Mouse (Mus musculus): ENCODE data around the gene Pcgf6. TPM values are rescaled to one million over a fixed set of nuclear protein-coding genes. Genes with fewer than 3 reads are reported as not detected.
A peak's percentile ranks its signal among the peaks of the same experiment; 100 is the strongest.

The Pcgf6 gene
- polyA plus RNA-seq, 1 experiment from 2014 or later, result 14.0 TPM

DNA sequence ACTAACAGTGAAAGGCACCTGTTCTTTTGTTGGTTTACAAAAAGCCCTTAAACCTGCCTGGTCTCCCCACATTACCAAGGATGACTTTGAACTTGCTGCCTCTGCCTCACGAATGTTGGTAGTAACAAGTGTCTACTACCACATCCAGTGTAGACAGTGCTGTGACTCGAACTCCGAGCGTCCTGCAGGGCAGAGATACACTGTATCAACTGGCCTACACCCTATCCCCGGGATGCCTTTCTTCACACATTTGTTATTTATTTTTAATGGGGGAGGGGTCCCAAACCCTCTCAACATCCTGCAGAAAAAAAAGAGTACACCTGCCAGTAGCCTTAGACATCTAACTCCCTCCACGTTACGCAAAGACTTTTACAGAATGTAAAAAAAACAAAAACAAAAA, 866 bp downstream of the Pcgf6 start:
- Histone ChIP-seq H3K4me1 (peaks cover 16% of the 10 kb centered on the region), H3K9ac (peak overlapping the region; percentile 83), H3K36me3 (peaks cover 19% of the 10 kb centered on the region), H3K27ac (no peak overlapping the region), H3K4me2 (peak overlapping the region; percentile 78), H3K9me3 (no peaks in the 10 kb centered on the region), H3K27me3 (no peaks in the 10 kb centered on the region), H3K4me3 (peak overlapping the region; percentile 88)
- ATAC-seq (ENCODE audit: insufficient number of reproducible peaks, low FRiP score, low TSS enrichment, low read depth), result no peak
- WGBS, result 3% methylated on average over 7 of the region's 7 CpGs

DNA sequence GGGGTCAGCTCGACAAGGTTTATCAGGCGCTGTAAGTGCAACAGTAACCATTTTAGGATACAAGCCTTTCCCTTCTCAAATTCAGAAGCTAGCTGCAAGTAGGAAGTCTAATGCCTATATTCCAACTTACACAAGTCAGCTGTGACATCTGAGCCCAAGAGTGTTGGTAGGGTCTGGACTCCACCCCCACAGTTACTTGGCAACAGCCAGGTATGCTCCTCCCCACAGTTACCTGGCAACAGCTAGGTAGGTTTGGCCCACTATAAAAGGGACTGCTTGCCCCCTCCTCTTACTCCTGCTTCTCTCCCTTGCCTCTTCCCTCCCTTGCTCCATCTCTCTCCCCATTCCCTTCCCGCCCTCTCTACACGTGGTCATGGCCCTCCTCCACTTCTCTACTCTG, 1.6 kb downstream of the Pcgf6 start:
- Histone ChIP-seq H3K4me3 (no peak overlapping the region; the same call in 1 of the 2 replicates), H3K9ac (no peak overlapping the region)
- WGBS, result 58% methylated on average over 4 of the region's 4 CpGs

DNA sequence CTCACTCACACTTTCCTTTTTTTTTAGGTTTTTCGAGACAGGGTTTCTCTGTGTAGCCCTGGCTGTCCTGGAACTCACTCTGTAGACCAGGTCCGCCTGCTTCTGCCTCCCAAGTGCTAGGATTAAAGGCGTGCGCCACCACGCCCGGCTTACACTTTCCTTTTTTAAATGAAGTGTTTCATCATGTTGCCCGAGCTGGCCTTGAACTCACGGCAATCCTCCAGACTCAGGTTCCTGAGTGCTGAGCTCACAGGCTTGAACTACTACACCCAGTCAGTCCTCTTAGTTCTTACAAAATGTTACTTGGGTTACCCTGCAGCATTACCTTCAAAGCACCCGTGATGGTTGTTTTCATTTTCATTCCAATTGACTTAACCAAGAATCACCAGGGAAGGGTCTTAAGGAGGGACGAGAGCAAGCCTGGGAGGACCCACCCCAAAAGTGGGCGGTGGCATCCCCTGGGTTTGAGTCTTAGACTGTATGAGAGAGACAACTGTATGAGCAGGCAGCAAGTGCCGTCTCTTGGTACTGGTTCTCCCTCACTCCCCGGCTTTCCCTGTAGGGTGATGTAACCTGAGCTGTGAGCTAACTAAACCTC, 3.4 kb downstream of the Pcgf6 start:
- Histone ChIP-seq H3K4me2 (no peak overlapping the region), H3K27me3 (no peaks in the 10 kb centered on the region), H3K36me3 (peaks cover 25% of the 10 kb centered on the region), H3K9me3 (no peaks in the 10 kb centered on the region), H3K4me1 (peaks cover 16% of the 10 kb centered on the region), H3K27ac (no peak overlapping the region), H3K9ac (no peak overlapping the region), H3K4me3 (no peak overlapping the region)
- no peak for ATAC-seq (ENCODE audit: insufficient number of reproducible peaks, low FRiP score, low TSS enrichment, low read depth)
- WGBS, result 83% methylated on average over 13 of the region's 13 CpGs

More for the DNA sequence above, 1.6 kb downstream of the Pcgf6 start:
- no peak overlapping the region for H3K27ac ChIP-seq
- no peaks in the 10 kb centered on the region for H3K27me3 ChIP-seq
- H3K4me1 ChIP-seq, result peaks cover 16% of the 10 kb centered on the region
- no peak for ATAC-seq (ENCODE audit: insufficient number of reproducible peaks, low FRiP score, low TSS enrichment, low read depth)
- peaks cover 22% of the 10 kb centered on the region for H3K36me3 ChIP-seq
- no peak overlapping the region for H3K4me2 ChIP-seq
- H3K9me3 ChIP-seq, result no peaks in the 10 kb centered on the region

GRCm38 (mm10) chr19:47046343-47046742, 4.4 kb downstream of the Pcgf6 start:
- peaks cover 28% of the 10 kb centered on the region for H3K36me3 ChIP-seq

DNA sequence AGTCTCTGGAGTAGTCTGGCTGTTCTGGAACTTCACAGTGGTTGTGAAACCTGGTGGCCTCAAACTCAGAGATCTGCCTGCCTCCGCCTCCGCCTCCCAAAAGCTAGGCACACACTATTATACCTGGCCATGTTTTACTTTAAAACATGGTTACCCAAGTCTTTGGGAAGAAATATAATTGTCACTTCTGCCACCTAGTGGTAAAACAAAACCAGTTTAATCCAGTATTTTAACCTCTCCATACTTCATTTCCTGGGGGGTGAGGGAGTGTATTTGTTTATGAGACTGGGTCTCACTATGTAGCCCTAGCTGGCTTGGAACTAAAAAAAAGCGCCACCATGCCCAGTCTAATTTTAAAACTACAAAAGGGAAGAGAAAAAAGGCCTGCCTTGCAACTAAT, 7.1 kb downstream of the Pcgf6 start:
- Histone ChIP-seq H3K9ac (no peak overlapping the region), H3K4me3 (no peak overlapping the region), H3K27me3 (no peaks in the 10 kb centered on the region), H3K9me3 (no peaks in the 10 kb centered on the region), H3K4me1 (no peaks in the 10 kb centered on the region), H3K4me2 (no peak overlapping the region), H3K36me3 (peaks cover 45% of the 10 kb centered on the region), H3K27ac (no peak overlapping the region)
- 89% methylated on average over 3 of the region's 3 CpGs for WGBS
- ATAC-seq (ENCODE audit: insufficient number of reproducible peaks, low FRiP score, low TSS enrichment, low read depth), result no peak

More at GRCm38 (mm10) chr19:47046343-47046742, 4.4 kb downstream of the Pcgf6 start:
- H3K9me3 ChIP-seq, result no peaks in the 10 kb centered on the region
- ATAC-seq (ENCODE audit: insufficient number of reproducible peaks, low FRiP score, low TSS enrichment, low read depth), result no peak
- peaks cover 16% of the 10 kb centered on the region for H3K4me1 ChIP-seq
- no peak overlapping the region for H3K9ac ChIP-seq
- no peak overlapping the region for H3K4me3 ChIP-seq
- no peak overlapping the region for H3K27ac ChIP-seq
- H3K4me2 ChIP-seq, result no peak overlapping the region
- no peaks in the 10 kb centered on the region for H3K27me3 ChIP-seq
- 100% methylated on average over 1 of the region's 1 CpGs for WGBS

GRCm38 (mm10) chr19:47040720-47041473, 9.8 kb downstream of the Pcgf6 start:
- no peak for ATAC-seq (ENCODE audit: insufficient number of reproducible peaks, low FRiP score, low TSS enrichment, low read depth)
- Histone ChIP-seq H3K36me3 (peaks cover 47% of the 10 kb centered on the region), H3K4me2 (no peak overlapping the region), H3K27me3 (no peaks in the 10 kb centered on the region), H3K4me3 (no peak overlapping the region), H3K9me3 (no peaks in the 10 kb centered on the region), H3K9ac (no peak overlapping the region), H3K27ac (no peak overlapping the region), H3K4me1 (no peaks in the 10 kb centered on the region)
- 85% methylated on average over 3 of the region's 3 CpGs for WGBS

DNA sequence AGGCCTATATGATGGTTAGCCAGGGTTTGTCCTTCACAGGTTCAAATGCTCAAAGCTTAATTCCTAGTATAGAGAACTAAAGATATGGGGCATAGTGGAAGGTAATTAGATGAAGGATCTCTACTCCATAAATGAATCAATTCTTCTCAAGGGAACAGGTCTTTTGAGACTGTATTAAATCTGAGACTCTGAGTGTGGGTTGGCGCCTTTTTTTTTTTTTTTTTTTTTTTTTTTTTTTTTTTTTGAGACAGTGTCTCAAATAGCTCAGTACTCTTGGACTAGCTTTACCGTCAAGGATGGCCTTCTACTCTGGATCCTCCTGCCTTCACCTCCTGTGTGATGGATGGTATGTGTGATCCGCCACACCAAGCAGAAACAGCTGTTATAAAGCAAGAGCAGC, 14.1 kb downstream of the Pcgf6 start:
- H3K36me3 ChIP-seq, result peaks cover 60% of the 10 kb centered on the region
- H3K27ac ChIP-seq, result no peak overlapping the region
- no peak for ATAC-seq (ENCODE audit: insufficient number of reproducible peaks, low FRiP score, low TSS enrichment, low read depth)
- H3K9ac ChIP-seq, result no peak overlapping the region
- no peaks in the 10 kb centered on the region for H3K9me3 ChIP-seq
- no peaks in the 10 kb centered on the region for H3K27me3 ChIP-seq
- H3K4me1 ChIP-seq, result no peaks in the 10 kb centered on the region
- H3K4me2 ChIP-seq, result no peak overlapping the region
- WGBS, result 96% methylated on average over 3 of the region's 3 CpGs
- no peak overlapping the region for H3K4me3 ChIP-seq

DNA sequence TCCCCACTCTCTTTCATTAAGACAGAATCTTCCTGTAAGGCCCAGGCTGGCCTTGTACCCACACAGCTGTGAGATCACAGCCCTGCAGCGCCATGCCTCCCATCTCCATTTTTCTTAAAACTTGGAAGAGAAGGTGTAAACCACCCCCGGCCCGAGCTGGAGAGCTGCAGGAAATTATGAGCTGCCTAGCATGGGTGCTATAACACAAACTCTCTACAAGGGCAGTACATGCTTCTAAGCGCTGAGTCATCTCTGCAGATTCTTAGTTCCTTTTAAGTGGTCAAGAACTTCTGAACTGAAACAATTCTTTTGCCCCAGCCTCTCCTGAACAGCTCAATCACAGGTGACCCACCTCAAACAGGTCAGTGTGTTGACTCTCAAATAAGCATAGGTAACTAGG, 15.8 kb downstream of the Pcgf6 start:
- no peak overlapping the region for H3K27ac ChIP-seq
- ATAC-seq (ENCODE audit: insufficient number of reproducible peaks, low FRiP score, low TSS enrichment, low read depth), result no peak
- WGBS, result 88% methylated on average over 4 of the region's 4 CpGs

GRCm38 (mm10) chr19:47031770-47032169, 18.9 kb downstream of the Pcgf6 start:
- H3K36me3 ChIP-seq, result peaks cover 28% of the 10 kb centered on the region
- no peak for ATAC-seq (ENCODE audit: insufficient number of reproducible peaks, low FRiP score, low TSS enrichment, low read depth)
- H3K4me1 ChIP-seq, result no peaks in the 10 kb centered on the region
- H3K9ac ChIP-seq, result no peak overlapping the region
- no peaks in the 10 kb centered on the region for H3K27me3 ChIP-seq
- 78% methylated on average over 6 of the region's 6 CpGs for WGBS
- H3K4me2 ChIP-seq, result no peak overlapping the region
- no peak overlapping the region for H3K27ac ChIP-seq
- H3K9me3 ChIP-seq, result no peaks in the 10 kb centered on the region
- H3K4me3 ChIP-seq, result no peak overlapping the region

More for the DNA sequence above, 15.8 kb downstream of the Pcgf6 start:
- no peak overlapping the region for H3K4me3 ChIP-seq
- H3K27me3 ChIP-seq, result no peaks in the 10 kb centered on the region
- no peaks in the 10 kb centered on the region for H3K9me3 ChIP-seq
- H3K36me3 ChIP-seq, result peaks cover 50% of the 10 kb centered on the region
- H3K9ac ChIP-seq, result no peak overlapping the region
- no peak overlapping the region for H3K4me2 ChIP-seq
- no peaks in the 10 kb centered on the region for H3K4me1 ChIP-seq

DNA sequence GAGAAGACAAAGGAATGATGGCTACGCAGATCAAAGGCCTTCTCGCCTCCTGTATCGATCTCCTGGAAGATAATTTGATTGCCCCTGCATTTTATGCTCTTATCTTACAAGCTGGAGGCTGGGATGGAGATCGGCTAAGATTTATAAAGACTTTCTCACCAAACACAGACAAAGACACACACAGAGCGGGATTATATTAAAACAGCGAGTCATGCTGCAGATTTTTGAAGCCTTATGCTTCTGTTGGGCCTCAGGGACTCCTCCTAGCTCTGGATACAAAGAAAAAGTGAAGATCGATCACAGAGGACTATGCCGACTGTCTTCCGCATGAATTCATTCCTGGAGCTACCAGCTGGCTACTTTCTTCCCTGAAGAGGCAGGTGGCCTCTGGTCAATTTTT, 20.9 kb downstream of the Pcgf6 start:
- no peaks in the 10 kb centered on the region for H3K4me1 ChIP-seq
- no peak for ATAC-seq (ENCODE audit: insufficient number of reproducible peaks, low FRiP score, low TSS enrichment, low read depth)
- H3K4me3 ChIP-seq, result no peak overlapping the region
- WGBS, result 82% methylated on average over 9 of the region's 9 CpGs
- no peaks in the 10 kb centered on the region for H3K9me3 ChIP-seq
- no peak overlapping the region for H3K9ac ChIP-seq
- no peaks in the 10 kb centered on the region for H3K27me3 ChIP-seq
- no peak overlapping the region for H3K4me2 ChIP-seq
- H3K27ac ChIP-seq, result no peak overlapping the region
- peaks cover 17% of the 10 kb centered on the region for H3K36me3 ChIP-seq

DNA sequence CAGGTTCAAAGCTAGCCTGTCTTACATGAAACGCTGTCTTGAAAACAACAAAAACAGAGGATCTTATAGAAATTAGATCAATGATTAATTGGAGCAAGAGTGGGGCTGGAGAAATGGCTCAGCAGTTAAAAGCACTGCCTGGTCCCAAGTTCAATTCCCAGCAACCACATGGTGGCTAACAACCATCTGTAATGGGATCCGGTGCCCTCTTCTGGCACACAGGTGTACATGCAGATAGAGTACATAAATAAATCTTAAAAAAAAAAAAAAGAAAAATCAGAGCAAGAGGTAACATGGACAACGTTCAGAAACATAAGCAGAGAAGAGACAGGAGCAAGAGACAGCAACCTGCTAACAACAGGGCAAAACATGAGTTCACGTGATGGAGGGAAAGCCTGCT, 24.2 kb downstream of the Pcgf6 start:
- Histone ChIP-seq H3K9ac (no peak overlapping the region), H3K4me2 (no peak overlapping the region), H3K4me1 (no peaks in the 10 kb centered on the region), H3K27ac (no peak overlapping the region), H3K4me3 (no peak overlapping the region), H3K36me3 (no peaks in the 10 kb centered on the region), H3K9me3 (no peaks in the 10 kb centered on the region), H3K27me3 (no peaks in the 10 kb centered on the region)
- ATAC-seq (ENCODE audit: insufficient number of reproducible peaks, low FRiP score, low TSS enrichment, low read depth), result no peak
- WGBS, result 83% methylated on average over 4 of the region's 4 CpGs

DNA sequence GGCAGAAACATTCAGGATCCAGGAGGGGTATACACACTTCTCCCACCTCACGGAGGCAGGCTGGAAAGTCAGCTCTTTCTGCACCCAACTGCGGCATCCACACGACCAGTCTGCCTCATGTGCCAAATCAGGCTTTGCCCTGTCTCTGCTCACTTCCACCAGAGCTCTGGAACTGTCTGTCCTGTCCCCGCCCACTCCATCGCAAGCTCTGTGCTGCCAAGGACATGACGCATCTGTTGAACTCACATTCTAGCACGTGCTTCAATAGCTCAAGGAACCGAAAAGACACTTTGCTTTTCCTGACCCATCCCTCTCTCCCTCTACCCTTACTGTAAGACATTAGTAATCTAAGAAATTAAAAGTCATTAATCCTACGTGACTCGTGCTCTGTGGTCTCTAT, 25.8 kb downstream of the Pcgf6 start:
- Histone ChIP-seq H3K9ac (no peak overlapping the region), H3K4me2 (no peak overlapping the region), H3K9me3 (no peaks in the 10 kb centered on the region), H3K27ac (no peak overlapping the region), H3K4me3 (no peak overlapping the region), H3K4me1 (no peaks in the 10 kb centered on the region), H3K27me3 (no peaks in the 10 kb centered on the region), H3K36me3 (no peaks in the 10 kb centered on the region)
- ATAC-seq (ENCODE audit: insufficient number of reproducible peaks, low FRiP score, low TSS enrichment, low read depth), result no peak
- WGBS, result 72% methylated on average over 10 of the region's 10 CpGs
